Mouse (Mus musculus) ovary, postnatal 10 days (tissue): Measurements from ENCODE around the gene Zscan4f.
"Not testable (repeated sequence)": the region's sequence is repeated elsewhere in the genome, so short reads cannot be mapped to it uniquely, and the experiment has no call there.

ENCODE experiments used
- DNase-seq: peaks from one replicate; pipeline ENCODE4 v3.0.0; 2022; ENCODE audit warnings: low spot score

Gene Zscan4f

GRCm38 (mm10) chr7:11397615-11398014 is at the start of gene Zscan4f:
Zscan4f (plus strand) TSS chr7:11397915.
- not testable (repeated sequence) for DNase-seq

GRCm38 (mm10) chr7:11384641-11385040 is 13.1 kb upstream of the Zscan4f start:
- DNase-seq = not testable (repeated sequence)
